ENCODE assay signal across 21 mouse cellular contexts in the genomic region with DNA sequence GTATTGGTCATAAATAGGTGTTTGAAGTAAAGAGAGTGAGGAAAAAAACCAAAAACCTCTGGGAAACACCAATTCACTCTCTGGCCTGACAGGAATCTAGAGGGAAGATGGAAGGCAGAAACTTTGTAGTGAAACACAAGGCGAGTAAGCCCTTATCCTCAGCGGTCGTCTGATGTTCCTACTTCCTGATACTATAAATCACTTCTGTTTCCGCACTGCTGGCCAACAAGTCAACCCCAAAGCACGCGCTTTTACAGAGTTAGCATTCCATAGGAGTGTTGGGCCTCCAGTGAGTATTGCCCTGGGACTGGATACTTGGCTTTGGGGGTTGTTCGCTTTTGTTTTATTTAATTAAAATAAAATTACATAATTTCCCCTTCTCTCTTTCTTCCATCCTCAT.
A peak's percentile ranks its signal among the peaks of the same experiment; 100 is the strongest.
DNase-seq lines count a peak whose midpoint lies in the region; ATAC-seq and TF ChIP-seq lines count a peak whose summit lies in the region.
"Had no signal": no experiment of that assay in that cellular context is flagged by ENCODE, and none has a peak within 500 bp of the region (broad histone marks: within the 10 kb centered on the region; RNA-seq: fewer than 3 reads in every experiment).

No protein-coding gene starts in this region.

- no peaks in the 10 kb centered on the region for H3K27me3 ChIP-seq in limb, embryonic 14.5 days (ENCODE audit: control insufficient read depth, insufficient read depth, low read length)
- H3K27me3 ChIP-seq in limb, embryonic 10.5 days (ENCODE audit: low read depth, poor library complexity, severe bottlenecking): no peaks in the 10 kb centered on the region
- H3K27me3 ChIP-seq: heart, embryonic 13.5 days; neural tube, embryonic 13.5 days; Patski had no signal

- no peak overlapping the region for H3K4me2 ChIP-seq in limb, embryonic 14.5 days (replicated peaks; ENCODE audit: low read depth, low read length, severe bottlenecking)
- H3K4me2 ChIP-seq: heart, embryonic 13.5 days; midbrain, embryonic 11.5 days; neural tube, embryonic 13.5 days had no signal

- DNase-seq in limb, embryonic 14.5 days (ENCODE audit: low spot score): peak; percentile 49
- DNase-seq in limb, embryonic 10.5 days (ENCODE audit: low spot score): no peak
- DNase-seq in kidney, postnatal 10 days: peak; percentile 43
- DNase-seq in layer of hippocampus, adult 8-10 months (ENCODE audit: low spot score in 2 of 2): no peak
- no peak for DNase-seq in spleen, postnatal 14 days (ENCODE audit: low spot score in 2 of 2)
- DNase-seq: adrenal gland, postnatal 25 days; cerebellum, adult 8-10 months; heart, adult 11 months; heart, postnatal 4 days; liver; lung, adult 2 months; right cerebral cortex, postnatal 25 days had no signal

- H3K9ac ChIP-seq in limb, embryonic 14.5 days (ENCODE audit: low read depth, low read length, severe bottlenecking): no peak overlapping the region
- H3K9ac ChIP-seq: heart, embryonic 13.5 days; neural tube, embryonic 13.5 days had no signal

- peak; percentile 47; the same call in 1 of the 2 replicates for ATAC-seq in limb, embryonic 14.5 days (ENCODE audit: low FRiP score, low read depth)
- ATAC-seq in granulocyte monocyte progenitor cell, adult 5-6 weeks (replicated peaks; ENCODE audit: poor library complexity, severe bottlenecking): peak; percentile 74
- peak; percentile 60; the same call in 1 of the 2 replicates for ATAC-seq in neutrophil, adult 5-6 weeks (ENCODE audit: extremely low read depth, insufficient number of reproducible peaks, low FRiP score, poor library complexity, severe bottlenecking)
- ATAC-seq: activated CD4-positive, CD25-positive, alpha-beta regulatory T cell, adult 4 months; forebrain, embryonic 16.5 days; hindbrain, postnatal 0 days; Patski had no signal

- H3K9me3 ChIP-seq in limb, embryonic 14.5 days (ENCODE audit: control insufficient read depth, low read length): no peaks in the 10 kb centered on the region
- no peaks in the 10 kb centered on the region for H3K9me3 ChIP-seq in limb, embryonic 10.5 days (replicated peaks)
- H3K9me3 ChIP-seq: neural tube, embryonic 13.5 days had no signal

- no peak overlapping the region for H3K27ac ChIP-seq in limb, embryonic 14.5 days (replicated peaks; ENCODE audit: low read depth, low read length)
- no peak overlapping the region for H3K27ac ChIP-seq in limb, embryonic 10.5 days
- H3K27ac ChIP-seq: heart, embryonic 13.5 days; hindbrain, postnatal 0 days; neural tube, embryonic 13.5 days had no signal

- no peaks in the 10 kb centered on the region for H3K36me3 ChIP-seq in limb, embryonic 14.5 days (ENCODE audit: control insufficient read depth, insufficient read depth, low read length)
- H3K36me3 ChIP-seq in limb, embryonic 10.5 days: no peaks in the 10 kb centered on the region
- H3K36me3 ChIP-seq: heart, embryonic 13.5 days; neural tube, embryonic 13.5 days had no signal

- 29% methylated on average over 7 of the region's 7 CpGs for WGBS in limb, embryonic 14.5 days
- WGBS in limb, embryonic 10.5 days: 45% methylated on average over 7 of the region's 7 CpGs

- TF ChIP-seq POLR2A in limb, embryonic 14.5 days (IDR thresholded peaks at IDR 0.05; ENCODE audit: borderline replicate concordance, extremely low read depth, insufficient read depth, insufficient read length): no peak

- no peaks in the 10 kb centered on the region for H3K4me1 ChIP-seq in limb, embryonic 14.5 days (ENCODE audit: control insufficient read depth, insufficient read depth, low read length)
- H3K4me1 ChIP-seq in limb, embryonic 10.5 days: peaks cover 14% of the 10 kb centered on the region
- H3K4me1 ChIP-seq: heart, embryonic 13.5 days; neural tube, embryonic 13.5 days had no signal

- H3K4me3 ChIP-seq in limb, embryonic 14.5 days (replicated peaks; ENCODE audit: low read length): no peak overlapping the region
- H3K4me3 ChIP-seq in limb, embryonic 10.5 days: no peak overlapping the region
- H3K4me3 ChIP-seq: heart, embryonic 13.5 days; neural tube, embryonic 13.5 days had no signal

Comparison
In these comparisons a context has a peak if more than half of its experiments do, and no peak if none do; other contexts are left out.
1. DNase-seq: peak in limb, embryonic 14.5 days (single experiment) and kidney, postnatal 10 days (single experiment); none in limb, embryonic 10.5 days (single experiment), layer of hippocampus, adult 8-10 months (0 of 2) and spleen, postnatal 14 days (0 of 2).
2. Peak in every context shown above with its lines, with median percentiles within 50 percentile points of each other: ATAC-seq.